Comparison of ENCODE assay signal across 8 mouse cellular contexts in genomic region chr7:16273081-16273765, GRCm38 (mm10). TPM values are rescaled to one million over a fixed set of nuclear protein-coding genes. Genes with fewer than 3 reads are reported as not detected.
DNase-seq lines count a peak whose midpoint lies in the region; ATAC-seq and TF ChIP-seq lines count a peak whose summit lies in the region.

Inafm1 (minus strand) TSS chr7:16273617.

- no peaks in the 10 kb centered on the region for H3K9me3 ChIP-seq in hindbrain, embryonic 16.5 days (ENCODE audit: control insufficient read depth, low read length)

- ATAC-seq in common myeloid progenitor, adult 5-6 weeks (replicated peaks; ENCODE audit: low read depth, poor library complexity, severe bottlenecking), result peak; percentile 61
- ATAC-seq in hindbrain, embryonic 16.5 days, result peak; percentile 83
- ATAC-seq in megakaryocyte, adult 5-6 weeks (ENCODE audit: poor library complexity, severe bottlenecking), result peak; percentile 78

- under 1% methylated on average over 37 of the region's 49 CpGs for WGBS in hindbrain, embryonic 16.5 days

- peak within 1 kb of the TSS; percentile 94 for H3K9ac ChIP-seq in hindbrain, embryonic 16.5 days (ENCODE audit: low read depth, low read length)

- H3K27ac ChIP-seq in gastrocnemius, adult 2 months, result peak within 1 kb of the TSS; percentile 83
- H3K27ac ChIP-seq in hindbrain, embryonic 16.5 days (ENCODE audit: low read depth, low read length), result peak within 1 kb of the TSS; percentile 96

- H3K4me2 ChIP-seq in hindbrain, embryonic 16.5 days (ENCODE audit: low read length), result peak within 1 kb of the TSS; percentile 64

- peak; percentile 89 for DNase-seq in adipocyte (ENCODE audit: low spot score)
- peak; percentile 91 for DNase-seq in gastrocnemius, adult 2 months
- peak; percentile 58 to 82 for DNase-seq in left cerebral cortex, adult 8-10 months (ENCODE audit: low spot score in 2 of 2)
- DNase-seq in right cerebral cortex, postnatal 10 days (ENCODE audit: low spot score in 2 of 2), result peak; percentile 94 to 95
- peak; percentile 78 for DNase-seq in urinary bladder, postnatal 25 days (ENCODE audit: low spot score)

- intact Hi-C loops in gastrocnemius, adult 2 months (cut with DNase I), result no loop called here

- no peak for TF ChIP-seq CTCF in gastrocnemius, adult 2 months (IDR thresholded peaks at IDR 0.05)

- peaks cover 31% of the 10 kb centered on the region for H3K4me1 ChIP-seq in hindbrain, embryonic 16.5 days (ENCODE audit: control insufficient read depth, insufficient read depth, low read depth, low read length)

- H3K36me3 ChIP-seq in hindbrain, embryonic 16.5 days (ENCODE audit: control insufficient read depth, insufficient read depth, low read length), result peaks cover 9% of the 10 kb centered on the region

- no peaks in the 10 kb centered on the region for H3K27me3 ChIP-seq in hindbrain, embryonic 16.5 days (replicated peaks; ENCODE audit: control insufficient read depth, insufficient read depth, low read length)

- H3K4me3 ChIP-seq in gastrocnemius, adult 2 months, result peak within 1 kb of the TSS; percentile 88
- H3K4me3 ChIP-seq in hindbrain, embryonic 16.5 days (ENCODE audit: low read length), result peak within 1 kb of the TSS; percentile 83

RNA-seq across cellular contexts. Expression of gene Inafm1, which starts in this region (rescaled TPM):
- total RNA-seq in common myeloid progenitor, adult 5-6 weeks (2017), result 15.1 and 18.0 TPM in 2 replicates
- 10 to 100 TPM; 15.7 to 15.8 TPM for total RNA-seq in gastrocnemius, adult 2 months (2021)
- polyA plus RNA-seq in hindbrain, embryonic 16.5 days (2015; fragmentation: Nextera tagmentation; extraction: Ambion mirVana), result 55.5 and 62.4 TPM in 2 replicates
- total RNA-seq in left cerebral cortex, adult 8-10 months (2022), result 10 to 100 TPM; 34.6 to 36.9 (median 36.6) TPM
- 7.3 and 8.7 TPM in 2 replicates for total RNA-seq in megakaryocyte, adult 5-6 weeks (2015)
- total RNA-seq in megakaryocyte, adult 5-6 weeks (2017), result 3.7 and 5.4 TPM in 2 replicates

Comparison
In these comparisons a context has a peak if more than half of its experiments do, and no peak if none do; other contexts are left out.
1. Peak in every context shown above with its lines: DNase-seq, ATAC-seq, H3K4me3 ChIP-seq and H3K27ac ChIP-seq.